ENCODE assay signal across 19 mouse cellular contexts in the genomic region with DNA sequence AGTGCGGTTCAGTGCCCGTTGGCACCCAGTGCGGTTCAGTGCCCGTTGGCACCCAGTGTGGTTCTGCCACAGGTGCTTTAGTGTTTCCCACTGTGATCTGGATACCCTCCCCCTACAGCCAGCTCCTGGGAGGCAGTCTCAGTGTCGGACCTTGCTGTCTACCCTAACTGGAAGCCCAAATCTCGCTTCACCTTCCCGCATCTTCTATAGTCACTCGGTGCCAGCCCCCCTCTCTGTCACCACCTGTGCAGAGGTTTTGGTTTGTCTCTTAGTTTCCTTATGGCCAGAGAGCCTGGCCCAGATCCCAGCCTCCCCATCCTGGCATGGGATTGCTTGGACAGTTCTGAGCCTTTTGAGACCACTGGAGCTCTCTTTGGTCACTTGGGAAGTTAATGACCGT.
DNase-seq lines count a peak whose midpoint lies in the region; ATAC-seq and TF ChIP-seq lines count a peak whose summit lies in the region.
"Had no signal": no experiment of that assay in that cellular context is flagged by ENCODE, and none has a peak within 500 bp of the region (broad histone marks: within the 10 kb centered on the region; RNA-seq: fewer than 3 reads in every experiment).

No protein-coding gene starts in this region.

- no peak for TF ChIP-seq CTCF in kidney, adult 2 months (conservative IDR thresholded peaks at IDR 0.05; ENCODE audit: insufficient read depth, insufficient read length, low read depth, low read length)
- no peak for TF ChIP-seq CTCF in cerebellum, adult 2 months (IDR thresholded peaks at IDR 0.05; ENCODE audit: borderline replicate concordance, insufficient read depth, low read depth, low read length)

- H3K27me3 ChIP-seq in kidney, adult 2 months (replicated peaks; ENCODE audit: control insufficient read depth, insufficient read depth, low read length) = no peaks in the 10 kb centered on the region
- no peaks in the 10 kb centered on the region for H3K27me3 ChIP-seq in kidney, embryonic 14.5 days (ENCODE audit: control insufficient read depth, insufficient read depth, low read length)
- H3K27me3 ChIP-seq in cerebellum, adult 2 months (ENCODE audit: control insufficient read depth, insufficient read depth, low read length) = no peaks in the 10 kb centered on the region
- H3K27me3 ChIP-seq: heart, embryonic 15.5 days; liver, embryonic 13.5 days; neural tube, embryonic 12.5 days had no signal

- intact Hi-C loops in heart, postnatal 10 days (cut with DNase I) = no loop called here

- DNase-seq in kidney, adult 2 months = peak; percentile 43
- DNase-seq in cerebellum, adult 18-20 months = peak; percentile 62 to 64
- peak; percentile 69 to 79 for DNase-seq in cerebellum, adult 2 months
- DNase-seq in cerebellum, postnatal 25 days = peak; percentile 73 to 83
- no peak for DNase-seq in urinary bladder, adult 2 months (ENCODE audit: low spot score)
- no peak for DNase-seq in heart, postnatal 10 days
- DNase-seq: adrenal gland, postnatal 10 days; embryo, embryonic 11 days; gastrocnemius, postnatal 36 days; liver, embryonic 13.5 days; right cerebral cortex, postnatal 25 days; spleen, adult 18-20 months had no signal

- TF ChIP-seq POLR2A in kidney, adult 2 months (IDR thresholded peaks at IDR 0.05; ENCODE audit: low read depth, low read length) = no peak
- no peak for TF ChIP-seq POLR2A in cerebellum, adult 2 months (IDR thresholded peaks at IDR 0.05; ENCODE audit: borderline replicate concordance, insufficient read depth, low read length)

- H3K36me3 ChIP-seq in kidney, adult 2 months (ENCODE audit: control insufficient read depth, insufficient read depth, low read length) = no peaks in the 10 kb centered on the region
- no peaks in the 10 kb centered on the region for H3K36me3 ChIP-seq in kidney, embryonic 14.5 days (ENCODE audit: control insufficient read depth, insufficient read depth, low read length)
- H3K36me3 ChIP-seq: heart, embryonic 15.5 days; kidney, embryonic 15.5 days; liver, embryonic 13.5 days; neural tube, embryonic 12.5 days had no signal

- WGBS in kidney, adult 2 months = 77% methylated on average over 9 of the region's 9 CpGs
- 93% methylated on average over 9 of the region's 9 CpGs for WGBS in kidney, embryonic 14.5 days
- WGBS in cerebellum, adult 2 months = 20% methylated on average over 9 of the region's 9 CpGs

- no peak overlapping the region for H3K27ac ChIP-seq in kidney, adult 2 months (ENCODE audit: insufficient read depth, low read depth, low read length)
- no peak overlapping the region for H3K27ac ChIP-seq in kidney, embryonic 14.5 days (ENCODE audit: low read depth, low read length)
- H3K27ac ChIP-seq in cerebellum, adult 2 months (ENCODE audit: insufficient read depth, low read length) = no peak overlapping the region
- H3K27ac ChIP-seq: heart, embryonic 15.5 days; kidney, embryonic 15.5 days; left cerebral cortex, adult 2 months; liver, embryonic 13.5 days; neural tube, embryonic 12.5 days had no signal

- H3K9me3 ChIP-seq in kidney, embryonic 14.5 days (ENCODE audit: control insufficient read depth, low read length) = no peaks in the 10 kb centered on the region
- H3K9me3 ChIP-seq: heart, embryonic 15.5 days; kidney, embryonic 15.5 days; liver, embryonic 13.5 days; neural tube, embryonic 12.5 days had no signal

- no peak for ATAC-seq in kidney, embryonic 14.5 days (ENCODE audit: low FRiP score, low TSS enrichment)
- ATAC-seq: inflammation-experienced regulatory T-cells, adult 6 months had no signal

- H3K9ac ChIP-seq in kidney, embryonic 14.5 days (ENCODE audit: low read depth, low read length) = no peak overlapping the region
- H3K9ac ChIP-seq: heart, embryonic 15.5 days; hindbrain, embryonic 14.5 days; kidney, embryonic 15.5 days; liver, embryonic 13.5 days; neural tube, embryonic 12.5 days had no signal

- H3K4me3 ChIP-seq in kidney, adult 2 months (ENCODE audit: insufficient read depth, low read depth, low read length) = no peak overlapping the region
- no peak overlapping the region for H3K4me3 ChIP-seq in kidney, embryonic 14.5 days (ENCODE audit: low read length)
- no peak overlapping the region for H3K4me3 ChIP-seq in cerebellum, adult 2 months (replicated peaks; ENCODE audit: insufficient read depth, low read depth, low read length)
- H3K4me3 ChIP-seq: heart, embryonic 15.5 days; kidney, embryonic 15.5 days; left cerebral cortex, adult 2 months; liver, embryonic 13.5 days; neural tube, embryonic 12.5 days had no signal

- H3K4me1 ChIP-seq in kidney, adult 2 months (ENCODE audit: control insufficient read depth, insufficient read depth, low read length) = peaks cover 2% of the 10 kb centered on the region; the same call in 1 of the 2 replicates
- no peaks in the 10 kb centered on the region for H3K4me1 ChIP-seq in kidney, embryonic 14.5 days (ENCODE audit: control insufficient read depth, insufficient read depth, low read length)
- H3K4me1 ChIP-seq in cerebellum, adult 2 months (ENCODE audit: control insufficient read depth, insufficient read depth, low read length) = peaks cover 32% of the 10 kb centered on the region
- H3K4me1 ChIP-seq: liver, embryonic 13.5 days had no signal

- H3K4me2 ChIP-seq in kidney, embryonic 14.5 days (replicated peaks; ENCODE audit: low read depth, low read length) = no peak overlapping the region
- H3K4me2 ChIP-seq: heart, embryonic 15.5 days; liver, embryonic 13.5 days had no signal

Comparison
In these comparisons a context has a peak if more than half of its experiments do, and no peak if none do; other contexts are left out.
1. DNase-seq: peak in kidney, adult 2 months (single experiment), cerebellum, adult 18-20 months (2 of 2), cerebellum, adult 2 months (2 of 2) and cerebellum, postnatal 25 days (2 of 2); none in urinary bladder, adult 2 months (single experiment) and heart, postnatal 10 days (0 of 2).